ENCODE assay signal across 17 mouse cellular contexts in genomic region chr3:30812881-30813280, GRCm38 (mm10). TPM values are rescaled to one million over a fixed set of nuclear protein-coding genes. Genes with fewer than 3 reads are reported as not detected.
A peak's percentile ranks its signal among the peaks of the same experiment; 100 is the strongest.
DNase-seq lines count a peak whose midpoint lies in the region; ATAC-seq lines count a peak whose summit lies in the region.
"Had no signal": no experiment of that assay in that cellular context is flagged by ENCODE, and none has a peak within 500 bp of the region (broad histone marks: within the 10 kb centered on the region; RNA-seq: fewer than 3 reads in every experiment).

No protein-coding gene starts in this region.

- H3K9ac ChIP-seq in heart, embryonic 12.5 days, result no peak overlapping the region
- H3K9ac ChIP-seq: hindbrain, embryonic 14.5 days; liver, embryonic 14.5 days; neural tube, embryonic 15.5 days had no signal

- no peak overlapping the region for H3K4me3 ChIP-seq in heart, embryonic 12.5 days
- H3K4me3 ChIP-seq: erythroblast, embryonic 14.5 days; megakaryocyte, embryonic 14.5 days; neural tube, embryonic 15.5 days had no signal

- WGBS in heart, embryonic 12.5 days, result 59% methylated on average over 3 of the region's 3 CpGs

- H3K27ac ChIP-seq in heart, embryonic 12.5 days (ENCODE audit: poor library complexity, severe bottlenecking), result no peak overlapping the region
- H3K27ac ChIP-seq: hindbrain, embryonic 14.5 days; liver, embryonic 14.5 days; neural tube, embryonic 15.5 days had no signal

- DNase-seq in heart, adult 9 months (ENCODE audit: low spot score in 2 of 2), result peak; percentile 60 to 79
- DNase-seq in ZHBTc4 (ENCODE audit: low read depth, low spot score), result peak; percentile 12
- peak; percentile 7 for DNase-seq in heart, postnatal 4 days
- DNase-seq in cerebellum, adult 9-11 months, result no peak
- DNase-seq in embryo, embryonic 9.5 days (ENCODE audit: extremely low spot score), result no peak
- DNase-seq in layer of hippocampus, postnatal 14 days (ENCODE audit: low spot score in 2 of 2), result no peak
- DNase-seq: adrenal gland, postnatal 10 days; cerebellum, postnatal 10 days; gastrocnemius, postnatal 25 days; left cerebral cortex, postnatal 4 days had no signal

- H3K36me3 ChIP-seq in heart, embryonic 12.5 days, result peaks cover 50% of the 10 kb centered on the region

- H3K9me3 ChIP-seq in heart, embryonic 12.5 days (replicated peaks), result no peaks in the 10 kb centered on the region
- H3K9me3 ChIP-seq: megakaryocyte, embryonic 14.5 days; neural tube, embryonic 15.5 days had no signal

- no peak overlapping the region for H3K4me2 ChIP-seq in heart, embryonic 12.5 days
- H3K4me2 ChIP-seq: hindbrain, embryonic 14.5 days; neural tube, embryonic 15.5 days had no signal

- no peaks in the 10 kb centered on the region for H3K27me3 ChIP-seq in heart, embryonic 12.5 days (replicated peaks)
- H3K27me3 ChIP-seq: megakaryocyte, embryonic 14.5 days; neural tube, embryonic 15.5 days had no signal

- ATAC-seq in heart, embryonic 12.5 days (ENCODE audit: insufficient number of reproducible peaks, low FRiP score), result no peak
- peak; percentile 29; the same call in 1 of the 2 replicates for ATAC-seq in megakaryocyte progenitor cell, adult 5-6 weeks (replicated peaks; ENCODE audit: poor library complexity)

- H3K4me1 ChIP-seq in heart, embryonic 12.5 days (replicated peaks), result no peaks in the 10 kb centered on the region
- H3K4me1 ChIP-seq: megakaryocyte, embryonic 14.5 days; neural tube, embryonic 15.5 days had no signal

RNA-seq across cellular contexts. Expression of gene Sec62, which starts 20.2 kb away (rescaled TPM):
- 76.7 and 78.7 TPM in 2 replicates for polyA plus RNA-seq in heart, embryonic 12.5 days (2016; fragmentation: Nextera tagmentation; extraction: Ambion mirVana)
- total RNA-seq in heart, postnatal 4 days (2021), result 10 to 100 TPM; 37.6 to 38.0 TPM
- total RNA-seq in megakaryocyte progenitor cell, adult 5-6 weeks (2015), result 90.6 and 93.2 TPM in 2 replicates
- 66.4 and 100 TPM in 2 replicates for total RNA-seq in megakaryocyte progenitor cell, adult 5-6 weeks (2017)
- total RNA-seq in layer of hippocampus, postnatal 14 days (2021), result 10 to 100 TPM; 95.7 to 96.2 TPM

RNA-seq across cellular contexts. Expression of gene Gpr160, which starts 42.9 kb away (rescaled TPM):
- polyA plus RNA-seq in heart, embryonic 12.5 days (2016; fragmentation: Nextera tagmentation; extraction: Ambion mirVana), result 0.68 and 0.95 TPM in 2 replicates
- total RNA-seq in heart, postnatal 4 days (2021), result under 1 TPM; 0.60 to 0.63 TPM
- total RNA-seq in megakaryocyte progenitor cell, adult 5-6 weeks (2015), result 98.0 and 103 TPM in 2 replicates
- total RNA-seq in megakaryocyte progenitor cell, adult 5-6 weeks (2017), result 50.3 and 70.8 TPM in 2 replicates
- total RNA-seq in layer of hippocampus, postnatal 14 days (2021), result 1 to 10 TPM in 1 of 2 experiments, under 1 TPM in 1; 0.92 to 1.6 TPM

Comparison
In these comparisons a context has a peak if more than half of its experiments do, and no peak if none do; other contexts are left out.
1. DNase-seq: peak in heart, adult 9 months (2 of 2), ZHBTc4 (single experiment) and heart, postnatal 4 days (single experiment); none in cerebellum, adult 9-11 months (single experiment), embryo, embryonic 9.5 days (single experiment) and layer of hippocampus, postnatal 14 days (0 of 2).
2. RNA of gene Gpr160, which starts 42.9 kb away (total RNA-seq): 50.3 to 103 TPM in megakaryocyte progenitor cell, adult 5-6 weeks; 0.92 to 1.6 TPM in layer of hippocampus, postnatal 14 days and 0.60 to 0.63 TPM in heart, postnatal 4 days; every median in the first group is over 10 times any median in the second.